Mouse (Mus musculus) megakaryocyte-erythroid progenitor cell, adult 5-6 weeks (primary cell): ENCODE data around the gene Slc38a8. TPM values are rescaled to one million over a fixed set of nuclear protein-coding genes. Genes with fewer than 3 reads are reported as not detected.
A peak's percentile ranks its signal among the peaks of the same experiment; 100 is the strongest.

ENCODE experiments used
- ATAC-seq: replicated peaks from 2 replicates; pipeline ENCODE4 v1.8.0; 2016; ENCODE audit warnings: mild to moderate bottlenecking, inconsistent platforms; ENCODE audit not compliant: severe bottlenecking, poor library complexity, low FRiP score, low TSS enrichment
- total RNA-seq, 2 experiments: library from RNA; stranded (forward) in 1 of 2; stranded (reverse) in 1 of 2; fragments of 200-1000, 215-1000 nt in 1 of 2; fragments of >200 nt in 1 of 2; fragmentation: Nextera tagmentation in 1 of 2; gene quantifications; 2 replicates each; pipeline ENCODE4 v1.2.3; 2014 to 2017

Slc38a8 gene
- total RNA-seq, 2 experiments from 2014 or later, result not detected

DNA sequence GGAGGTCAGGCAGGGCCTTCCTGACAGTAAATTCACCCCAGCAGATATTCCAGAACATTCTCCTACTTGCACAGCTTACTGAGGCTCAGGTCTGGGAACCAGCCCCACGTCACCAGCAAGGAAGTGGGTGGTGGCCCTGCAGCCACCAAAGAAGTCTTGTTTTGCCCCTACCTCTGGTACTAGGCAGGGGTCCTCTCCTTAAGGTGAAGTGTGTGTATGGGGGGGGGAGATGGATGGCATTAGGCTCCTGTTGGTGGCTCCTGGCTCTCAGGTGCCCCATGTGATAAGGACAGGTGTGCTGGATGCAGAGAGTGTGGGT, 60.6 kb downstream of the Slc38a8 start:
- 0 out of 2 replicates have a peak, but pooled peaks have one; percentile 38 for ATAC-seq

DNA sequence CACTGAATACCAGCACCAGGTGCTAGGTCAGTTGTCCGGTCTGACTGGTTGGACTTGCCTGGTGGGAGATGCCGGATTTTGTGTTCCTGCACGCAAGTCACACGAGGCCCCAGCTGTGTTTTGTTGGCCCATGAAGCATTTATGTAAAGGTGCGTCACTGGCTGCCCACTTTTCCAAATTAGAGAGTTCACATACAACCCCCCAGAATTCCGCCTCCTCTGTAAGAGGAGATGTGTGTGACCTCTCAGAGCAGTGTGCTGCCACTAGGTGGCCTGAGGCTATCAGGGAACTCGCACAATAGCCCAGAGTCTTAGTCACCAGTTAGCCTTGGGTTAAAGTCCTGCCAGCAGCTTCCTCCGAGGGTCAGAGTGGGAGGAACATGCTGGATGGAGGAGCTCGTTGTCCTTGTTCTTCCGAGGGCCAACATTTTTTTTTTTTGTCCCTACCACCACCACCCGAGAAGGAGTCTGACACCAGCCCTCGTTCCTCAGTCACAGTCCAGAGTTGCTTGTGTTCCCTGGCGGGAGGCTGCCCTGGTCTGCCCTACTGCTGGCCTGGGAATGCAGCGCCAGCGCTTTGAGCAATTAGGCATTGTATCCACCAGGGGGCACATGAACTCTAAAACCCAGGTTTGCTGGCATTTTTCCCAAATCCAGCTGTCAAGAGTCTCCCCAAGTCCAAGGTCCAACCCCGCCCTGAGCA, 61.1 kb downstream of the Slc38a8 start:
- peak; percentile 61; the same call in 1 of the 2 replicates for ATAC-seq

DNA sequence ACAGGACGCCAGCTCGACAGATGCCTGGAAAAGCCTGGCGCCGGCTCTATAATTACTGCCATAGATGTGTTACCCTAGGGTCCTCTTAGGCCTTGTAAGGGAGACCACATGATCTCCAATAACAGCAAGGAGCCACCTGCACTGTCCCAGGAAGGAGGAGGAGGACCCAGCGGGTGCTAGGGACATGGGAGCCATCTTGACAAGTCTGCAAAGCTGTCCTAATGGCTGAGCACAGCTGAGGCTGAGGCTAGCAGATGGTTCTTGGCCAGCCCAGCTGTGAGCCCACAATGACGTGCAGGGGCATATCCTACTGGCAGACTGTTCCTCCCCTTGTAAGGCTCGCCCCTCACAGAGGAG, 61.6 kb downstream of the Slc38a8 start:
- ATAC-seq, result no peak

DNA sequence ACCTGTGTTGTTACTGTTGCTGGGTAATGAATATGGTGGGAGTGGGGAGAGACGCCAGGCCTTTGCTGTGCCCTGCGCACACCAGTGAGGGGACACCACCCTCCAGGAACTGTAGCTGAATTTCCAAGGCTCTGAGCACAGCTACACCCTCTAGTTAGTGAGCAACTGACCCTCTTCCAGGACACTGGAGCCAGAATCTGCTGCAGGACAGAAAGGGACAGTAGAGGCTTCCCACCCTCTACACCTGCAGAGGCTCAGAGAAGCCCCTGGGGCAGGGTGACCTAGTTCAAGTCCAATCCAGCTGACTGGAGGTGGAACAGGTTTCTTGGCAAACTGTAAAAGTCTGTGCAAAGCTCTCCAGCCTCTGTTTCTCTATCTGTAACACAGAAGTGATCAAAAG, 62.1 kb downstream of the Slc38a8 start:
- ATAC-seq, result no peak

DNA sequence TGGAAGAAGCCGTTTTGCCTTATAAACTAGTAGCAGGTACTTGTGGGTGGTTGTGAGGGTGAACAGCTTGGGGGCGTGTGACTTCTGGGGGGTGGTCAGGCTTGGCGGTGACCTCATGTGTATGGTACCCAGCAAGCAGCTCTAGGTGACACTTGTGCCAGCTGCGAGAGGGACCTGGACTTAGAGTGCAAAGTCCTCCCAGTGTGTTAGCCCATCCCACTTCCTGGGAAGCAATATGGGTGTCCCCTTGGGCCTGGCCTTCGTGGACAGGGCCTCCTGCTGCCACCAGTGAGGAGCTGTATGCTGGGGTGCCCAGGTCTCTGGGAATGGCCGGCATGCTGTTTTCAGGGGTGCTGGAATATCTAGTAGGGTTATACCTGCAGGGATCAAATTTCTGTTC, 62.6 kb downstream of the Slc38a8 start:
- ATAC-seq, result no peak

DNA sequence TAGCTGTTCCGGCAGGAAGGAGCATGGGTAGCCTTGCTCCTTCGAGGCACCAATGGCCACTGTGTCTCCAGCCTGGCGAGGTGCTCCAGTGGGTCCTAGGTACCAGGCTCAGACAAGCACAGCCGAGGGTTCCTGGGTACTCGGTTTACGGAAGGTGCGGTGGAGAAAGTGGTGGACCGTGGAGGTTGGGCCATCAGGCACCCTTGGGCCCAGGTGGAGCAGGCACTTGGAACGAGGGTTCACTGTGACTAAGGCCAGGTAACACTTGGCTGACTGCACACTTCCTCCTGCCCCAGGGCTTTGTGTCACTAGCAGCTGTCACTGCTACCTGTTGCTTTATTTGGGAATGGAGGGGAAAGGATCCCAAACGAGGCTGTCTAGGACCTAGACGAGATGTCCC, 64.0 kb downstream of the Slc38a8 start:
- no peak for ATAC-seq

DNA sequence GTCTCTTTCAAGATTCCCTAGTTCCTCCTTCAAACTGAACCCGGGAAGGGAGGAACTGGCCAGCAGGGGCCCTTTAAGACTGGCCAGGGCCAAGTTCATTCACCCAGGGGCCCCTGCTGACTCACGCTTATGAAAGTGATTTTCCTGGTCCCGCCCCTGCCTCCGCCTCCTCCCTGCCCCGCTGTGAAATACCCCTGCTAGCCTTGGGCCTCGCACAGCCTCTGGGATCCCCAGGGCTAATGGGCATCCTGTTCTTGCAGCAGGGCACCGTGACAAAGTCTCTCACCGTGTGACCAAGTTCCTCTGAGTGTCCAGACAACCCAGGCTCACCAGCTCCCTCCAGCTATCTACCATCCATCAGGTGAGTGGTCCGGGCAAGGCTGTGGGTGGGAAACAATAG, 64.6 kb downstream of the Slc38a8 start:
- ATAC-seq, result peak; percentile 48

DNA sequence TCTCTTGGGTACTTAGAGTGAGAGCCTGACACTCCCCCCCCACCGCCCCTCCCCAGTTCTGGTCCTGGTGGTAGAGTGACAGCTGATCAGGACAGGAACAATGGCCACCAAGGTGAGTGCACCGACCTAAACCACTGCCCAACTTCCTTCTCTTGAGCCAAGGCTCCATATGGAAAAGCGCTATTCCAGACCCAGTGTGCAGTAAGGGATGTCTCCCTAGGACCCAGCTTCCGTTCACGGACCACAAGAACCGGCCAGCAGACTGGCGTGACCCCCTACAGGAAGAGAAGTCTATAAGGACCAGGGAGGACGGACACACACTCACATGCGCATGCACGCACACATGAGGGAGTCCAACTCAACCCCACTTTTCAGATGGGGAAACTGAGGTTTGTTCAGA, 65.2 kb downstream of the Slc38a8 start:
- ATAC-seq, result no peak

DNA sequence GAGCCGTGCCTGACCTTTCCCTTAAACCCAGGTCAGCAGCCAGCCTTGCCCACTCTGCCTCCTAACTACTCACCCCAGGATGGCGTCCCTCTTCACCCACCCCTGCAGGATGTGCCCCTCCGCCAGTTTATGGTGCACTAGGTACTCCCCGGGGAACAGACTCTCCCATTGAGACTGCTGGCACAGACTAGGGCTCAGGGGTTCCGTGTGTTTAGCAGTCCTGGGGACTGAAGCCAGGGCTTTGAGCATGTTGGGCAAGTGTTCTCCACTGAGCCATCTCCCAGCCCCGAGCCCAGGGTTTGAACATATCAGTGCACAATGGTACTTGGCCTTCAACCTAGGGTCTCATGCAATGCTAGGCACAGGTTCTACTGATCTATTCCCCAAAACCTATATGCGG, 66.0 kb downstream of the Slc38a8 start:
- no peak for ATAC-seq

DNA sequence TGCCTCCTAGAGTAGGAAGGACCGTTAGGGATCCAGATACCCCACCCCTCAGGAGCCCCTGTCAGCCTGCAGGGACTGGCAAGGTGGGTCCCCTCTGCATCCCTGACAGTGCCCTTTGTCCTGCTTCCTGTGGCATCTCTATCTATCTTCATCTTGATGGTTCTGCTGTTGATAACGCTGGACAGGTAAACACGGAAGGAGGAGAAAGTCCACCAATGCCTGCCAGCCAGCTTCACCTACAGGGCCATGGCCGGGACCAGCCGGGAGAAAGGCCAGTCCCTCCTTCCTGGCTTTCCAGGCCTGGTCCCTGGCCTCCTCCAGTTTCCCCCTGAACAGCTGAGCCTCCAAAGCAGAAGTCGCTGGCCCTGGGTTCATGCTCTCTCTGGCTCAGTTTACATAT, 66.9 kb downstream of the Slc38a8 start:
- ATAC-seq, result no peak

DNA sequence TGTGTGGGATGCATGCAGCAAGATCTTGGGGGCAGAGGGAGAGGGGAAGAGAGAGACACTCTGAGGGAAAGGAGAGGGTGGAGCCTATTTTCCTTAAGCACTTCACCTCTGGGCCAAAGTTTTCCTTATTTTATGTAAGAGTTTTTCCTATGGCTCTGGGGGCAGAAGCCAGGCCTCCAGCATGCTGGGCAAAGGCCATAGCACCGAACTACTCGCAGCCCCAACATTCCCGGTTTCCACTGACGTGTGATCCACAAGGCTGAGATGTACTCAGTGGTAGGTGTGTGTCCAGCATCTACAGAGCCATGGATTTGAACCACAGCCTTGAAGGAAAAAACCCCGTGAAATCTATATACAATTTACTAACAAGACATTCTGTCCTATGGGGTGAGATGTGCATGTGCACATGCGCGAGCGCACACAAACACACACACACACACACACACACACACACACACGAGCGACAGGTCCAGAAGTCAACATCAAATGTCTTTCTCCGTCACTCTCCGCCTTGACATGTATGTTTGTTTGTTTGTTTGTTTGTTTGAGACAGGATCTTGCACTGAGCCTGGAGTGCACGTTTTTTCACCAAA, 67.8 kb downstream of the Slc38a8 start, which contains the start of gene Osgin1:
Gene Osgin1, plus strand, starts transcription at position 543 of the 593 bp plus-strand sequence.
- no peak for ATAC-seq

DNA sequence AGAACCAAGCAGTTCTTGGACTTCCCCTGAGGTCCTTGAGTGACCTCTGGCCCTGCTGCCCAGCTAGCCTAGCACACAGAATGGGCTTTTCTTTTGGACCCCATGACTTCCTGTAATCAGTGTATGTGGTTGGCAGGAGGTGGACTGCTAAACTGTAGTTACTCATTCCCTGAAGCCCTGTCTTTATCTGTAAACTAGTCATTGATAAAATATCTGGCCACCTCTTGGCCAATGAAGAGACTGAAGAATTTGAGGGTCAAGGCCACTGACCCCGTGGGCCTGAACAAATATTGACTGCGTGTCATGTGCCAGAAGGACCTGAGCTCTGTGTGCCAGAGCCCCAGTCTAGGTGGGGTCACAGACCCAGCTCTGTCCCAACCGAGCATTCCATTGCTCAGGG, 69.1 kb downstream of the Slc38a8 start:
- ATAC-seq, result no peak

DNA sequence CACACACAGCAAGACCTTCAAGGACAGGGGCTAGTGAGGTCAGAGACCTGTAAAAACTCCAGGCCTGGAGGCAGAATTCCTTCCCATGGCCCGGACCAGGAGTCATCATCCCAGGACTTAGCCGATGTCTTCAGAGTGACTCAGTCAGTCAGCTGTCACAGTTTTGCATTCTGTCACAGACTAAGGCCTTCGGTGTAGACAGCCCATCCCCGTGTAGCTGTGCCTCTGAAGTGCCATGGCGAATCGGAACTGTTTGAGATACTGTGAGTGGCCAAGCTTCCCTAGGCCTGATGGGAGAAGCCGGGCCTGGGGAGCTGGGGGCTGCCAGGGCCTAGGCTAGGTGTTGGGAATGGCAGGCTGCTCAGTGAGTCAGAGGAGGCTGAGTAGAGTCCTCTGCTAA, 70.8 kb downstream of the Slc38a8 start:
- no peak for ATAC-seq

DNA sequence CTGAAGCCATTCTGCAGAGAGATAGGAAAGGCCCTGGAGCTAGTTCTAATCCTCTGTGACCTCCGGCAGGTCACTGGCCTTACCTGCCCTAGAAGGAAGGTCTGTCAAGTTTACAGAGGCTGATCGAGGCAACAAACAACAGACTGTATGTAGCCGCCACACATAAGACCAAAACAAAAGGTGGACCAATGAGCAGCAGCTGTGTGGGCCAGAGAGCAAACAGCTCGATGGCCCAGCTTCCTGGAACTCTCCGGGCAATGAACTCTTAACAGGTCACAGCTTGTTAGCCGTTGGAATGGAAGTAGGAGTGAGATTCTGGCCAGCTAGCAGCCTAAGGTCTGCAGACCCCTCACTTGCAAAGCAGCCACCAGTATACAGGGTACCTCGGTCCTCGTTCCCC, 71.2 kb downstream of the Slc38a8 start:
- ATAC-seq, result no peak

Other genes with a start within 250 kb of the Slc38a8 start
- 89.2 and 116 TPM in 2 replicates for gene Hsbp1, start 157.2 kb downstream of the Slc38a8 start, total RNA-seq (2014; fragmentation: Nextera tagmentation)
- gene Hsbp1, start 157.2 kb downstream of the Slc38a8 start, total RNA-seq (2017), result 103 and 110 TPM in 2 replicates
- gene Mlycd, start 106.8 kb downstream of the Slc38a8 start, total RNA-seq (2014; fragmentation: Nextera tagmentation), result 5.9 and 9.0 TPM in 2 replicates
- 5.8 and 6.2 TPM in 2 replicates for gene Mlycd, start 106.8 kb downstream of the Slc38a8 start, total RNA-seq (2017)
- gene Osgin1, start 67.6 kb downstream of the Slc38a8 start, total RNA-seq (2014; fragmentation: Nextera tagmentation), result 0.15 TPM in 1 of 2 replicates, not detected in the other
- gene Osgin1, start 67.6 kb downstream of the Slc38a8 start, total RNA-seq (2017), result not detected in 2 replicates
- not detected in 2 replicates for gene Necab2, start 55.0 kb downstream of the Slc38a8 start, total RNA-seq (2014; fragmentation: Nextera tagmentation)
- not detected in 2 replicates for gene Necab2, start 55.0 kb downstream of the Slc38a8 start, total RNA-seq (2017)
- 58.2 and 97.1 TPM in 2 replicates for gene Mbtps1, start 57.0 kb upstream of the Slc38a8 start, total RNA-seq (2014; fragmentation: Nextera tagmentation)
- 35.4 and 36.7 TPM in 2 replicates for gene Mbtps1, start 57.0 kb upstream of the Slc38a8 start, total RNA-seq (2017)
- gene Hsdl1, start 73.5 kb upstream of the Slc38a8 start, total RNA-seq (2014; fragmentation: Nextera tagmentation), result 22.6 and 32.0 TPM in 2 replicates
- gene Hsdl1, start 73.5 kb upstream of the Slc38a8 start, total RNA-seq (2017), result 36.1 and 52.6 TPM in 2 replicates
- gene Dnaaf1, start 73.5 kb upstream of the Slc38a8 start, total RNA-seq (2014; fragmentation: Nextera tagmentation), result 0.24 TPM in 1 of 2 replicates, not detected in the other
- gene Dnaaf1, start 73.5 kb upstream of the Slc38a8 start, total RNA-seq (2017), result 0.38 TPM in 1 of 2 replicates, not detected in the other
- gene Taf1c, start 103.5 kb upstream of the Slc38a8 start, total RNA-seq (2014; fragmentation: Nextera tagmentation), result 23.5 and 24.6 TPM in 2 replicates
- 18.5 and 21.8 TPM in 2 replicates for gene Taf1c, start 103.5 kb upstream of the Slc38a8 start, total RNA-seq (2017)
- not detected in 2 replicates for gene Adad2, start 111.0 kb upstream of the Slc38a8 start, total RNA-seq (2014; fragmentation: Nextera tagmentation)
- not detected in 2 replicates for gene Adad2, start 111.0 kb upstream of the Slc38a8 start, total RNA-seq (2017)
- gene Kcng4, start 134.0 kb upstream of the Slc38a8 start, total RNA-seq (2014; fragmentation: Nextera tagmentation), result not detected in 2 replicates
- not detected in 2 replicates for gene Kcng4, start 134.0 kb upstream of the Slc38a8 start, total RNA-seq (2017)
- gene Wfdc1, start 164.7 kb upstream of the Slc38a8 start, total RNA-seq (2014; fragmentation: Nextera tagmentation), result not detected in 2 replicates
- not detected in 2 replicates for gene Wfdc1, start 164.7 kb upstream of the Slc38a8 start, total RNA-seq (2017)
- gene Atp2c2, start 198.3 kb upstream of the Slc38a8 start, total RNA-seq (2014; fragmentation: Nextera tagmentation), result not detected in 2 replicates
- gene Atp2c2, start 198.3 kb upstream of the Slc38a8 start, total RNA-seq (2017), result 0.56 TPM in 1 of 2 replicates, not detected in the other